8 mouse cellular contexts compared by ENCODE assay signal in the genomic region with DNA sequence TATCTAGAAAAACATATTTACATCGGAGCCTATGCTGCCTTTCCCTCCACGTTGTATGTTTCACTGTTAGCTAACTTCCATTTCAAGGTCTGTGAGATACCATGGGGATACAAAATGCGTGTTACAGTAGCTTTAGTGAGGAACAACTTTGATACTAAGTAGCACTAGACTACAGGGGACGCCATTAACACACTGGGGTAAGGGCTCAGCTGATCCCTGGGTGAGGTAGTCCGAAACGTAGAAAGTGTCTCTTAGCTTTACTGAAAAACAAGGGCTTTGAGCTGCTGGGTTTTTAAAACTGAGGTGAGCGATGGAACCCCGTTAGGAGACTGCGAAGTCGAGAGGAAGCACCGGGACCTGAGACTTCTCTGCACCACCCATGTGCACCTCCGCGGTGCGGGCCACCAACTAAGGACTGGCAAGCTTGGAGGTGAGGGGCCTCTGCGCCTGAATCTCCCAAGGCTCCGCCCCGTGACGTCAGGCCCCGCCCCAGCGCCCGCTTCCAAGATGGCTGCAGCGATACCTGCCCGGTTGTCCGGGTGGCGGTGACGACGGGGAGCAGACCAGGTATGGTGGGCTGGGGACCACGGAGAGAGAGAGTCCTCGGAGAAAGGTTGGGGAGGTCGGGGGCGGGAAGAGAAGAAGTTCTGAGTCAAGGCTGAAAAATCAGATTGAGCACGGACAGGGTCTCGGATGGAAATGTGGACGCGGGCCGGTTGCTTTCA. TPM values are rescaled to one million over a fixed set of nuclear protein-coding genes. Genes with fewer than 3 reads are reported as not detected.
DNase-seq lines count a peak whose midpoint lies in the region; ATAC-seq and TF ChIP-seq lines count a peak whose summit lies in the region.

A gene (plus strand): TSS at position 481 of the 725 bp plus-strand sequence.

- peak within 1 kb of the TSS; percentile 86 for H3K4me2 ChIP-seq in CH12.LX (ENCODE audit: insufficient read depth, low read depth, poor library complexity, severe bottlenecking)
- peak within 1 kb of the TSS; percentile 98 for H3K4me2 ChIP-seq in forebrain, embryonic 13.5 days
- peak within 1 kb of the TSS; percentile 98 for H3K4me2 ChIP-seq in heart, postnatal 0 days (ENCODE audit: low read depth, low read length)
- H3K4me2 ChIP-seq in liver, embryonic 14.5 days (ENCODE audit: low read depth): peak within 1 kb of the TSS; percentile 89
- peak within 1 kb of the TSS; percentile 90 for H3K4me2 ChIP-seq in stomach, embryonic 15.5 days

- H3K27ac ChIP-seq in CH12.LX (ENCODE audit: insufficient read depth, low read depth): no peak within 1 kb of the TSS
- no peak within 1 kb of the TSS for H3K27ac ChIP-seq in forebrain, embryonic 13.5 days
- peak within 1 kb of the TSS; percentile 71 for H3K27ac ChIP-seq in heart, postnatal 0 days (ENCODE audit: low read depth)
- peak within 1 kb of the TSS; percentile 70 for H3K27ac ChIP-seq in liver, embryonic 14.5 days
- peak within 1 kb of the TSS; percentile 75 for H3K27ac ChIP-seq in stomach, embryonic 15.5 days

- peak within 1 kb of the TSS; percentile 50 for H3K9ac ChIP-seq in CH12.LX (ENCODE audit: insufficient read depth, low read depth)
- H3K9ac ChIP-seq in forebrain, embryonic 13.5 days: peak within 1 kb of the TSS; percentile 90
- peak within 1 kb of the TSS; percentile 75 for H3K9ac ChIP-seq in heart, postnatal 0 days (replicated peaks; ENCODE audit: low read depth, low read length)
- H3K9ac ChIP-seq in liver, embryonic 14.5 days (replicated peaks): peak within 1 kb of the TSS; percentile 80
- peak within 1 kb of the TSS; percentile 62 for H3K9ac ChIP-seq in stomach, embryonic 15.5 days

- H3K4me1 ChIP-seq in CH12.LX (ENCODE audit: control insufficient read depth in 1 of 2, insufficient read depth in 2 of 2): peaks cover 0 to 26% of the 10 kb centered on the region in 2 experiments; a peak in 2 of 4 replicates
- peaks cover 27% of the 10 kb centered on the region for H3K4me1 ChIP-seq in forebrain, embryonic 13.5 days
- peaks cover 12% of the 10 kb centered on the region; the same call in 1 of the 2 replicates for H3K4me1 ChIP-seq in heart, postnatal 0 days (ENCODE audit: control insufficient read depth, insufficient read depth)
- peaks cover 17 to 22% of the 10 kb centered on the region in 2 experiments for H3K4me1 ChIP-seq in liver, embryonic 14.5 days (replicated peaks; ENCODE audit: control insufficient read depth in 2 of 2, insufficient read depth in 2 of 2, low read length in 1 of 2)
- peaks cover 12% of the 10 kb centered on the region; the same call in 1 of the 2 replicates for H3K4me1 ChIP-seq in stomach, embryonic 15.5 days

- in situ Hi-C loops in CH12.LX (cut with MboI; ENCODE audit: low pct_ligation_motif_present, low pct_unique_long_range_greater_than_20kb, low sequenced_read_pairs): no loop called here

- DNase-seq in CH12.LX (ENCODE audit: extremely low read depth): peak; percentile 87
- peak; percentile 91 for DNase-seq in c-Kit-positive CD71-positive TER-119-positive erythroid progenitor cells, embryonic 14.5 days (ENCODE audit: low spot score)
- DNase-seq in heart, postnatal 0 days (ENCODE audit: low spot score): peak; percentile 87
- DNase-seq in kidney, postnatal 36 days: peak; percentile 97 to 99
- peak; percentile 79 to 86 (median 83) for DNase-seq in liver, embryonic 14.5 days (ENCODE audit: low read depth in 3 of 3, low spot score in 3 of 3)
- peak; percentile 96 for DNase-seq in neural tube, embryonic 10.5 days (ENCODE audit: extremely low spot score, low spot score)

- TF ChIP-seq CTCF in CH12.LX (conservative IDR thresholded peaks at IDR 0.05 in 1 of 2, IDR thresholded peaks at IDR 0.05 in 1 of 2; ENCODE audit: low read depth in 2 of 2, low read length in 2 of 2): no peak
- no peak for TF ChIP-seq CTCF in heart, postnatal 0 days (IDR thresholded peaks at IDR 0.05; ENCODE audit: low read depth)
- TF ChIP-seq CTCF in liver, embryonic 14.5 days (IDR thresholded peaks at IDR 0.05; ENCODE audit: low read depth): 0 out of 2 replicates have a peak, but pooled peaks have one; percentile 14

- H3K36me3 ChIP-seq in CH12.LX (replicated peaks in 1 of 2; ENCODE audit: control insufficient read depth in 1 of 2, insufficient read depth in 1 of 2, low read length in 1 of 2): peaks cover 25 to 33% of the 10 kb centered on the region in 2 experiments
- H3K36me3 ChIP-seq in forebrain, embryonic 13.5 days (ENCODE audit: poor library complexity, severe bottlenecking): peaks cover 33% of the 10 kb centered on the region
- peaks cover 26% of the 10 kb centered on the region for H3K36me3 ChIP-seq in heart, postnatal 0 days (replicated peaks; ENCODE audit: control insufficient read depth, insufficient read depth, low read length)
- peaks cover 27% of the 10 kb centered on the region for H3K36me3 ChIP-seq in liver, embryonic 14.5 days (replicated peaks; ENCODE audit: control insufficient read depth, insufficient read depth, low read depth)
- H3K36me3 ChIP-seq in stomach, embryonic 15.5 days: peaks cover 25% of the 10 kb centered on the region

- no peak for TF ChIP-seq RAD21 in CH12.LX (IDR thresholded peaks at IDR 0.05; ENCODE audit: low read depth, low read length)

- H3K4me3 ChIP-seq in CH12.LX (replicated peaks in 1 of 3; ENCODE audit: low read depth in 2 of 3, low read length in 2 of 3, poor library complexity in 1 of 3): peak within 1 kb of the TSS; percentile 83 to 93 (median 93)
- peak within 1 kb of the TSS; percentile 88 for H3K4me3 ChIP-seq in forebrain, embryonic 13.5 days
- H3K4me3 ChIP-seq in heart, postnatal 0 days (ENCODE audit: low read depth, low read length): peak within 1 kb of the TSS; percentile 94
- H3K4me3 ChIP-seq in liver, embryonic 14.5 days (ENCODE audit: insufficient read depth in 1 of 2, low read depth in 2 of 2, low read length in 2 of 2): peak within 1 kb of the TSS; percentile 67 to 96
- peak within 1 kb of the TSS; percentile 71 for H3K4me3 ChIP-seq in stomach, embryonic 15.5 days (replicated peaks)

- TF ChIP-seq POLR2A in CH12.LX (IDR thresholded peaks at IDR 0.05; ENCODE audit: low read depth, low read length): peak; percentile 100

- H3K9me3 ChIP-seq in CH12.LX (replicated peaks; ENCODE audit: low read length): no peaks in the 10 kb centered on the region
- H3K9me3 ChIP-seq in forebrain, embryonic 13.5 days (replicated peaks): no peaks in the 10 kb centered on the region
- H3K9me3 ChIP-seq in heart, postnatal 0 days (replicated peaks; ENCODE audit: control insufficient read depth, low read length): no peaks in the 10 kb centered on the region
- H3K9me3 ChIP-seq in liver, embryonic 14.5 days (ENCODE audit: control insufficient read depth, low read length): no peaks in the 10 kb centered on the region
- no peaks in the 10 kb centered on the region for H3K9me3 ChIP-seq in stomach, embryonic 15.5 days

- TF ChIP-seq EP300 in CH12.LX (IDR thresholded peaks at IDR 0.05; ENCODE audit: low read length): no peak
- TF ChIP-seq EP300 in heart, postnatal 0 days (IDR thresholded peaks at IDR 0.05; ENCODE audit: low read depth): no peak
- 0 out of 2 replicates have a peak, but pooled peaks have one; percentile 34 for TF ChIP-seq EP300 in liver, embryonic 14.5 days (IDR thresholded peaks at IDR 0.05; ENCODE audit: low read depth)

- H3K79me2 ChIP-seq in CH12.LX (replicated peaks; ENCODE audit: control insufficient read depth, extremely low read depth, insufficient read depth, poor library complexity, severe bottlenecking): no peaks in the 10 kb centered on the region

- dilution Hi-C loops in CH12.LX (cut with MboI; ENCODE audit: extremely low pct_ligation_motif_present, extremely low pct_unique_long_range_greater_than_20kb, low sequenced_read_pairs): no loop called here

- no peaks in the 10 kb centered on the region for H3K27me3 ChIP-seq in CH12.LX (replicated peaks)
- no peaks in the 10 kb centered on the region for H3K27me3 ChIP-seq in forebrain, embryonic 13.5 days
- H3K27me3 ChIP-seq in heart, postnatal 0 days (ENCODE audit: control insufficient read depth, insufficient read depth, low read length): no peaks in the 10 kb centered on the region
- H3K27me3 ChIP-seq in liver, embryonic 14.5 days (ENCODE audit: control insufficient read depth, insufficient read depth, low read length): no peaks in the 10 kb centered on the region
- H3K27me3 ChIP-seq in stomach, embryonic 15.5 days (replicated peaks): no peaks in the 10 kb centered on the region

- peak; percentile 97 for ATAC-seq in forebrain, embryonic 13.5 days
- ATAC-seq in heart, postnatal 0 days (ENCODE audit: insufficient read depth, low read depth): peak; percentile 95
- peak; percentile 93 for ATAC-seq in liver, embryonic 14.5 days (ENCODE audit: insufficient read depth)
- ATAC-seq in stomach, embryonic 15.5 days (ENCODE audit: insufficient read depth, low FRiP score, low read depth): peak; percentile 94

- WGBS in forebrain, embryonic 13.5 days: 3% methylated on average over 36 of the region's 36 CpGs
- WGBS in heart, postnatal 0 days: 4% methylated on average over 36 of the region's 36 CpGs
- 3% methylated on average over 36 of the region's 36 CpGs for WGBS in liver, embryonic 14.5 days (ENCODE audit: insufficient replicate concordance)
- WGBS in stomach, embryonic 15.5 days: 3% methylated on average over 36 of the region's 36 CpGs

TF ChIP-seq in CH12.LX, 34 proteins besides CTCF, POLR2A, EP300 and RAD21 (continues in another document):
- TF ChIP-seq MAZ (IDR thresholded peaks at IDR 0.05; ENCODE audit: low read depth, low read length) (peak; percentile 86), CHD2 (IDR thresholded peaks at IDR 0.05; ENCODE audit: low read length) (peak; percentile 45; the same call in 1 of the 2 replicates), TBP (conservative IDR thresholded peaks at IDR 0.05; ENCODE audit: low read depth, low read length) (peak; percentile 88), MYC (IDR thresholded peaks at IDR 0.05; ENCODE audit: low read depth, low read length) (peak; percentile 74; the same call in 1 of the 2 replicates), JUN (IDR thresholded peaks at IDR 0.05; ENCODE audit: insufficient read depth, low read depth, low read length) (no peak), PAX5 (IDR thresholded peaks at IDR 0.05; ENCODE audit: low read length) (no peak), IRF4 (IDR thresholded peaks at IDR 0.05; ENCODE audit: low read depth, low read length) (no peak), ZKSCAN1 (IDR thresholded peaks at IDR 0.05; ENCODE audit: borderline replicate concordance, low read depth, low read length) (no peak)

RNA-seq across cellular contexts. Expression of the gene that starts here (rescaled TPM):
- total RNA-seq in CH12.LX (2012; rRNA removed) (27.4 and 27.8 TPM in 2 replicates), CH12.LX (2014; rRNA removed) (18.3 and 19.3 TPM in 2 replicates)
- polyA plus RNA-seq in CH12.LX (2012; ENCODE audit: insufficient read length, low read depth): 23.1 TPM in 2 replicates
- polyA plus RNA-seq in forebrain, embryonic 13.5 days (2015; fragmentation: Nextera tagmentation; extraction: Ambion mirVana): 89.0 and 95.3 TPM in 2 replicates
- total RNA-seq in heart, postnatal 0 days (2014; rRNA removed; ENCODE audit: low replicate concordance): 28.9 and 55.0 TPM in 2 replicates
- polyA plus RNA-seq in heart, postnatal 0 days (2015; fragmentation: Nextera tagmentation; extraction: Ambion mirVana): 32.6 and 34.3 TPM in 2 replicates
- polyA plus RNA-seq in liver, embryonic 14.5 days (2012; rRNA removed): 14.5 and 14.7 TPM in 2 replicates
- 12.7 and 17.3 TPM in 2 replicates for polyA plus RNA-seq in liver, embryonic 14.5 days (2014; fragmentation: Nextera tagmentation; extraction: Ambion mirVana)
- 66.4 and 67.4 TPM in 2 replicates for polyA plus RNA-seq in stomach, embryonic 15.5 days (2015; fragmentation: Nextera tagmentation; extraction: Ambion mirVana)

Comparison
In these comparisons a context has a peak if more than half of its experiments do, and no peak if none do; other contexts are left out.
1. H3K27ac ChIP-seq: peak in heart, postnatal 0 days (single experiment), liver, embryonic 14.5 days (single experiment) and stomach, embryonic 15.5 days (single experiment); none in CH12.LX (single experiment) and forebrain, embryonic 13.5 days (single experiment).
2. Peak in every context shown above with its lines, with median percentiles within 50 percentile points of each other: DNase-seq, H3K4me2 ChIP-seq, H3K4me3 ChIP-seq, H3K9ac ChIP-seq and ATAC-seq.